Mouse (Mus musculus): ENCODE results near the gene Ak5. TPM values are rescaled to one million over a fixed set of nuclear protein-coding genes. Genes with fewer than 3 reads are reported as not detected.

The Ak5 gene
- polyA plus RNA-seq (2014; fragmentation: Illumina TruSeq; extraction: RNeasy Lipid Tissue Mini Kit (QIAGEN cat#74804); ENCODE audit: low read depth, low replicate concordance), result 1.0 TPM

GRCm38 (mm10) chr3:152668239-152668638 lies at the start of gene Ak5:
Gene Ak5 (minus strand): TSS chr3:152668360.

GRCm38 (mm10) chr3:152713991-152714902 lies 46.1 kb upstream of the Ak5 start, which contains the start of gene Pigk:
Gene Pigk (plus strand): TSS chr3:152714100.

Other genes with a start within 250 kb of the Ak5 start
- gene Pigk, start 45.7 kb upstream of the Ak5 start, polyA plus RNA-seq (2014; fragmentation: Illumina TruSeq; extraction: RNeasy Lipid Tissue Mini Kit (QIAGEN cat#74804); ENCODE audit: low read depth, low replicate concordance), result 33.8 TPM